Mouse (Mus musculus) bone marrow, adult 2 months (tissue): Measurements from ENCODE around the gene Calm2.

Source experiments
- CTCF ChIP-seq: fragments of 200-500 bp; IDR thresholded peaks from 2 replicates; pipeline ENCODE4 v1.5.1; 2011; ENCODE audit warnings: low read length, control low read depth; ENCODE audit not compliant: control insufficient read depth, insufficient read depth
- POLR2A ChIP-seq: fragments of 200-500 bp; IDR thresholded peaks from 2 replicates; pipeline ENCODE4 v1.6.1; 2011; ENCODE audit warnings: low read depth, mild to moderate bottlenecking, control low read depth, low read length, borderline replicate concordance; ENCODE audit not compliant: control insufficient read depth

DNA sequence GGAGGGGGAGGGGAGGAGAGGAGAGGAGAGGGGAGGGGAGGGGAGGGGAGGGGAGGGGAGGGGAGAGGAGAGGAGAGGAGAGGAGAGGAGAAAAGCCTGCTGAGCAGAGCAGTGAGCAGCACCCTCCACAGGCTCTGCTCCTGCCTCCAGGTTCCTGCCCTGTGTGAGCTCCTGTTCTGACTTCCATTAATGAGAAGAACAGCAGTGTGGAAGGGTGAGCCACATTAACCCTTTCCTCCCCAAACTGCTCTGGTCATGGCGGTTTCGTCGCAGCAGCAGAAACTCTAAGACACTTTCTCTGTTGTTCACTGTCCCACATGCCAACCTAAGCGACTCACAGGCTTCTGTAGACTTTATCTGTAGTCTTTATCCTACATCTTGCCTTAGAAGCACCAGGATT lies 40.1 kb downstream of the Calm2 start:
- no peak for TF ChIP-seq CTCF
- no peak for TF ChIP-seq POLR2A
